Mouse (Mus musculus) ovary, adult 10 weeks (tissue): ENCODE results near the gene Sf3b1. TPM values are rescaled to one million over a fixed set of nuclear protein-coding genes. Genes with fewer than 3 reads are reported as not detected.

Source experiments
- polyA plus RNA-seq: library from polyadenylated mRNA; stranded (reverse); fragments of 350-450 nt; fragmentation: Illumina TruSeq; extraction: RNeasy Lipid Tissue Mini Kit (QIAGEN cat#74804); gene quantifications from one replicate; pipeline ENCODE4 v1.2.3, GENCODE M21; 2014

Sf3b1 gene
- 347 TPM for polyA plus RNA-seq

DNA sequence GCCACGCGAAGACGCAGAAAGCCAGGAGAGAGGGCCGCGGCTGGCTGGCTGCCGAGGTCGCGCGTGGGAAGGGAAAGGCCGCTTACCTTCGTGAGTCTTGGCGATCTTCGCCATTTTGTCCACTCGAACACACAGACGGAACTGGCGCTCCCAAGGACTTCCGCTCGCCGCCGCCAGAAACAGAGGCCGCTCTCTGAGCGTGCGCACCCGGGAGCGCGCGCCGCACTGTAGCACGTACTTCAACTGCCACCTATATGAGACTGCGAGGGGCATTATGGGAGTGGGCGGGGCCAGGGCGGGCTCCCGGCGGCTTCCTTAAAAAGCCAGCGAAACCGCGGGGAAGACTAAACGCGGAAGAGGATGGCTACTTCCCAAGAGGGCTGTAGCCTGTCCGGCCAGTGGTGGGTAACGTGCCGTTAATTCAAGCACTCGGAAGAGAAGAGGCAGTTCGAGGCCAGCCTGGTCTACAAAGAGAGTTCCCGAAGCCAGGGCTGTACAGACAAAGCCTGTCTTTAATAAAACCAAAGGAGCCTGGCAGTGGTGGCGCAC, at the start of gene Sf3b1:
Sf3b1 (minus strand) TSS at position 229 of the 549 bp plus-strand sequence.

DNA sequence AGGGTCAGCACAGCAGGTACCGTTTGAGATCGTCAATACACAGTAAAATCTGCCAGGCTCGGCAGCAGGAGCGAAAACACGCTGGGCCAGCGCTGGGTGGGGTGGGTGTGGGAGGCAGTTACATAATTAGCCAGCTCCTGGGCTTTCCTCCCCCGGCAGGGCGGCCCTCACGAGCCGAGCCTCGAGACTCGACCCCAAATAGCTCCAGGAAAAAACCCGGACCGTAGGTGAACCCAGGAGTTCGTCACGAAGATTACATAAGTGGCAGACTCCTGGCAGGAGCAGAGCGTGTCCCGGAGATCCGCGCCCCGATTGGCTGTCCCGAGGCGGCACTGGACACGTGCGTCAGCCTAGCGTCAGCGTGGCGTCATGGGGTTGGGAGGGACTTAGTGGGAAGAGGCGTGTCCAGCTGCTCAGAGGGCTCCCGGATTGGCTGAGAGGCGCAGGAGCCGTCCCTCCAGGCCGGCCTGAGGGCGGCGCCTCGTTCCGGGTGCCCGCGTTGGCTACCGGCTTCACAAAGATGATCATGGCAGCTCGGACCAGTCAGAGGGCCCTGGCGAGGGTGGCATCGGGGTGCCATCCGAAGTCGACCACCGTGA, 25.2 kb upstream of the Sf3b1 start, which contains the start of gene Coq10b:
Coq10b (plus strand) TSS at position 416 of the 599 bp plus-strand sequence.

Other genes with a start within 250 kb of the Sf3b1 start
- gene Ankrd44, start 101.1 kb downstream of the Sf3b1 start, polyA plus RNA-seq: 44.8 TPM
- 99.4 TPM for gene Coq10b, start 25.3 kb upstream of the Sf3b1 start, polyA plus RNA-seq
- 696 TPM for gene Hspe1, start 60.7 kb upstream of the Sf3b1 start, polyA plus RNA-seq
- gene Hspd1, start 60.8 kb upstream of the Sf3b1 start, polyA plus RNA-seq: 1,148 TPM
- gene Mob4, start 103.8 kb upstream of the Sf3b1 start, polyA plus RNA-seq: 380 TPM
- 17.0 TPM for gene Rftn2, start 199.3 kb upstream of the Sf3b1 start, polyA plus RNA-seq
- gene Mars2, start 209.7 kb upstream of the Sf3b1 start, polyA plus RNA-seq: 6.4 TPM